Mouse (Mus musculus) midbrain, embryonic 13.5 days (tissue): ENCODE results near the gene Olfr1055. TPM values are rescaled to one million over a fixed set of nuclear protein-coding genes. Genes with fewer than 3 reads are reported as not detected.
"Not testable (repeated sequence)": the region's sequence is repeated elsewhere in the genome, so short reads cannot be mapped to it uniquely, and the experiment has no call there.

Source experiments
- ATAC-seq: fragments of 200-750 bp; cut with Nextera tagmentation; 2 replicates; pipeline ENCODE4 v1.8.0; 2017; ENCODE audit warnings: mild to moderate bottlenecking, moderate TSS enrichment, moderate library complexity
- H3K27ac ChIP-seq: fragments of 300-500 bp; sonication (generic); 2 replicates; pipeline ENCODE4 v1.5.1; 2015; ENCODE audit warnings: inconsistent platforms, mild to moderate bottlenecking, moderate library complexity
- H3K27me3 ChIP-seq: fragments of 300-500 bp; sonication (generic); 2 replicates; pipeline ENCODE4 v1.6.1; 2015; ENCODE audit warnings: mild to moderate bottlenecking, inconsistent platforms
- H3K36me3 ChIP-seq: fragments of 300-500 bp; sonication (generic); 2 replicates; pipeline ENCODE4 v1.6.1; 2015; ENCODE audit warnings: mild to moderate bottlenecking, inconsistent platforms
- H3K4me1 ChIP-seq: fragments of 300-500 bp; sonication (generic); replicated peaks from 2 replicates; pipeline ENCODE4 v1.6.1; 2015; ENCODE audit warnings: inconsistent platforms
- H3K4me2 ChIP-seq: fragments of 300-500 bp; sonication (generic); replicated peaks from 2 replicates; pipeline ENCODE4 v1.6.1; 2015; ENCODE audit warnings: moderate library complexity, mild to moderate bottlenecking, inconsistent platforms
- H3K4me3 ChIP-seq: fragments of 300-500 bp; sonication (generic); replicated peaks from 2 replicates; pipeline ENCODE4 v1.5.1; 2015; ENCODE audit warnings: mild to moderate bottlenecking, inconsistent platforms
- H3K9ac ChIP-seq: fragments of 300-500 bp; sonication (generic); replicated peaks from 2 replicates; pipeline ENCODE4 v1.6.1; 2015; ENCODE audit warnings: mild to moderate bottlenecking, inconsistent platforms
- H3K9me3 ChIP-seq: fragments of 300-500 bp; sonication (generic); 2 replicates; pipeline ENCODE4 v1.6.1; 2016; ENCODE audit warnings: mild to moderate bottlenecking, inconsistent platforms
- WGBS: fragments of 180-500 bp; shearing (Covaris S2); methylation state at CpG from one replicate; pipeline ENCODE4 v1.1.7; 2015; 5-methylcytosine and 5-hydroxymethylcytosine counted together
- polyA plus RNA-seq: library from polyadenylated mRNA; unstranded; fragments of >200 nt; fragmentation: Nextera tagmentation; extraction: Ambion mirVana; gene quantifications from 2 replicates; pipeline ENCODE4 v1.2.1, GENCODE M21; 2015

The Olfr1055 gene
- polyA plus RNA-seq = not detected in 2 replicates

DNA sequence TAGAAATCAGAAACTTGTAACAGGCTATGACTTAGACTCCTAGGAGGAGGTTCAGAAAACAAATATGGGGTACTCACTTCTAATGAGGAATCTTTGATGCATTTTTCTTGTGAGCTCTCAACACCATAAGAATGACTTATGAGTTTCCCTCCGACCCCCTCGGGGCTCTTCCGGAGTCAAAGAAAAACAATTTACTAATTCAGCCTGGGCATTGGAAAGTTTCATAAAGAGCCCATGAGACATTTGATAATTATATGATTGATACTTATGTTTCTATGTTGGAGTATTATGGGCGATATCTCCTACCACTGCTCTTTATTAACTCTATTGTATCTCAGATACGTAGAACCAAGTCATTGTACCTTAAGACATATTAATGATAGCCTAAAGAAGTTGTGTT, at the start of gene Olfr1055:
Gene Olfr1055 (minus strand): TSS at position 101 of the 400 bp plus-strand sequence.
- H3K4me2 ChIP-seq = no peak within 1 kb of the TSS
- WGBS = 94% methylated on average over 5 of the region's 5 CpGs
- no peaks in the 10 kb centered on the region for H3K27me3 ChIP-seq
- no peak within 1 kb of the TSS for H3K27ac ChIP-seq
- no peaks in the 10 kb centered on the region for H3K4me1 ChIP-seq
- no peak for ATAC-seq
- H3K36me3 ChIP-seq = no peaks in the 10 kb centered on the region
- no peak within 1 kb of the TSS for H3K9ac ChIP-seq
- H3K9me3 ChIP-seq = 0 out of 2 replicates have a peak, but pooled peaks cover 2% of the 10 kb centered on the region
- no peak within 1 kb of the TSS for H3K4me3 ChIP-seq

DNA sequence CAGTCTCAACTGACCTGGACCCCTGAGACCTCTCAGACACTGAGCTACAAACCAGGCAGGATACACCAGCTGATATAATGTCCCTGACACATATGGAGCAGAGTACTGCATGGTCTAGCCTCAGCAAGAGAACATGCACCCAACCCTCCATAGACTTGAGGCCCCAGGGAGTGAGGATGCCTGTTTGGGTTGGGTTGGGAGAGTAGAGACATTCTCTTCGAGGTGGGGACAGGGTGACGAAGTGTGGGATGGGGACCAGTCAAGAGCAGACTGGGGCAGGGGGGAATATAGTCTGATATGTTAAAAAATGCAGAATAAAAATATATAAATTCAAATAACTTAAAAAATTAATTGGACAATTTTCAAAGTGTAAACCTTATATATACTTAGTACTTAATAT, 45.0 kb upstream of the Olfr1055 start:
- H3K27me3 ChIP-seq = no peaks in the 10 kb centered on the region
- H3K27ac ChIP-seq = no peak overlapping the region
- no peaks in the 10 kb centered on the region for H3K4me1 ChIP-seq
- H3K4me2 ChIP-seq = no peak overlapping the region
- H3K9me3 ChIP-seq = no peaks in the 10 kb centered on the region
- ATAC-seq = no peak
- H3K36me3 ChIP-seq = no peaks in the 10 kb centered on the region
- H3K9ac ChIP-seq = no peak overlapping the region
- 89% methylated on average over 2 of the region's 2 CpGs for WGBS
- no peak overlapping the region for H3K4me3 ChIP-seq

DNA sequence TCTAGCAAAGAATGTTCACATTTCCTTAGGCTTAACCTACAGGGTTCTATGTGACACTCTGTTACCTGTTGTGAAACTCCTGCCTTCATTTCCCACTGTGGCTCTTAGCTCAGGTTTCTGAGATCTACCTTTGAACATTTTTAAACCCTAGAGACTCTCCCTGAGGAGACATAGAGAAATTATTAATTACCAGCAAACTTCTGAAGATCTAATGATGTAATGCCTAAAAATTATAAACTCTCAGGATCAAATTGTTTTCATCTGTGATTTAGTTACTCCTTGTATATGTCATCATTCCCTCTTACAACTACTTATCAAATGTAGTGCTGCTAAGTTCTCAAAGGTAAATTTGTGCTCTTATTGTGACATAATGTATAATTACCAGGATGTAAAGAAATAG, 38.4 kb upstream of the Olfr1055 start, which contains the start of gene Olfr1058:
Gene Olfr1058 (minus strand): TSS at position 101 of the 400 bp plus-strand sequence.
- not testable (repeated sequence) for H3K27ac ChIP-seq, H3K4me3 ChIP-seq, H3K27me3 ChIP-seq, H3K4me1 ChIP-seq, H3K4me2 ChIP-seq, H3K9ac ChIP-seq, ATAC-seq, H3K36me3 ChIP-seq, H3K9me3 ChIP-seq

DNA sequence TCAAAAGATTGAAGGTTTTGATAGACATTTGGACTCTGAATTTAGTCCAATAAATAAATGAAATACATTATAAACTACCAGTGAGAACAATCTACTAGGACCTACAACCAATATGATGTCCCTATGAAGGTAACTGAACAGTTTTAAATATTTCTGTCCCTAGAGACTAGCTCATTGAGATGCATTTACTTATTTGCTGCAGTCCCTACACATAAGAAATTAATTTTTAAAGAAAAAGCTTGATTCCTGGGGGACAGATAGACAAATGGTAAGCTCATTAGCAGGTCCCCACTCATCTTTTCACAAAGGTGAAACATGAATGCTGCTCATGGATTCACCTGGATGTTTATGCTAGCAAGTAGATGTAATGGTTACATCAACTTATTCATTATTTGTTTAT, 28.2 kb upstream of the Olfr1055 start, which contains the start of gene Olfr1057:
Gene Olfr1057 (minus strand): TSS at position 101 of the 400 bp plus-strand sequence.
- Histone ChIP-seq H3K4me3 (no peak within 1 kb of the TSS), H3K4me2 (no peak within 1 kb of the TSS), H3K36me3 (no peaks in the 10 kb centered on the region), H3K27ac (no peak within 1 kb of the TSS), H3K27me3 (no peaks in the 10 kb centered on the region), H3K4me1 (no peaks in the 10 kb centered on the region), H3K9ac (no peak within 1 kb of the TSS), H3K9me3 (no peaks in the 10 kb centered on the region)
- ATAC-seq = no peak

DNA sequence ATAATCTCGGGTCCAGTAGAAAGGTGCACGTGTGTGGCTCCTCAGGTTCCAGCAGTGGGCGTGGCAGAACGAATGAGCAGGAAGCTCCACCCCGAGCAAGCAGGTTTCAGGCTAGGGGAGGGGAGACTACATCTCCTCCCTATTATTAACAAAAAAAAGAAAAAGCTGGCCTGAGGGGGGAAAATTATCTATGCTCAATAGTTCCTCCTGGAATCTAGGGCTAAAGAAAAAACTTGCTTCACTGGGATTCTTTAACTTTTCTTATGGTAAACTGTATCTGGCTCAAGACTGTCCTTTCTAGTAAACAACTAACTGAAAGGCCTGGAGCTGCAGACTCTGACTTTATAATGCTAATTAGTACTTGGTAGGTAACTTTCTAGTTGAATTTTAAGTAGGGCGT, 16.3 kb upstream of the Olfr1055 start:
- not testable (repeated sequence) for H3K36me3 ChIP-seq, ATAC-seq, H3K27ac ChIP-seq, H3K4me1 ChIP-seq, H3K9ac ChIP-seq, H3K4me2 ChIP-seq, H3K9me3 ChIP-seq, H3K4me3 ChIP-seq, H3K27me3 ChIP-seq
- 100% methylated on average over 1 of the region's 6 CpGs for WGBS

DNA sequence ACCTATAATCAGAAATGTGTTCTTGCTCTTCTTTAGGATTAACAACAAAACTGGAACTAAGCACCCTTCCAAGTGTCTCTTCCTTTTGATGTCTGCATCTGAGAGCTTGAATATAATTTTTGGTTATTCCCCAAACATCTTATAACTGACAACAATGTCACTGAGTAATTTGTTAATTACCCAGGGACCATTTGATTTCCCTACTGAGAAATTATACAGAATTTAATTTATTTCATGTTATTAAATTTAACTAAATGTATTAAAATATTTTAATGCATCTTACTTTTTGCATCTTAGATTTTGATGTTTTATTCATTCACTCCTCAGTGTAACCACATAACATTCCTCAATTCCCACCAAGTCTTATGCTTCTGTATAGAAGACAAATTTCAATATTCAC, 12.3 kb upstream of the Olfr1055 start, which contains the start of gene Olfr1056:
Gene Olfr1056 (minus strand): TSS at position 101 of the 400 bp plus-strand sequence.
- Histone ChIP-seq H3K4me1 (no peaks in the 10 kb centered on the region), H3K9ac (no peak within 1 kb of the TSS), H3K27me3 (no peaks in the 10 kb centered on the region), H3K4me2 (no peak within 1 kb of the TSS), H3K36me3 (no peaks in the 10 kb centered on the region), H3K27ac (no peak within 1 kb of the TSS), H3K9me3 (no peaks in the 10 kb centered on the region), H3K4me3 (no peak within 1 kb of the TSS)
- no peak for ATAC-seq

DNA sequence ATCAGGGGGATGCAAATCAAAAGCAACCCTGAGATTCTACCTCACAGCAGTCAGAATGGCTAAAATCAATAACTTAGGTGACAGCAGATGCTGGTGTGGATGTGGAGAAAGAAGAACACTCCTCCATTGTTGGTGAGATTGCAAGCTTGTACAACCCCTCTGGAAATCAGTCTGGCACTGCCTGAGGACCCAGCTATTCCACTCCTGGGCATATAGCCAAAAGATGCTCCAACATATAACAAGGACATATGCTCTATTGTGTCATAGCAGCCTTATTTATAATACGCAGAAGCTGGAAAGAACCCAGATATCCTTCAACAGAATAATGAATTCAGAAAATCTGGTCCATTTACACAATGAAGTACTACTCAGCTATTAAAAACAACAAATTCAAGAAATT, 1.7 kb upstream of the Olfr1055 start:
- H3K27me3 ChIP-seq, ATAC-seq, H3K36me3 ChIP-seq, H3K9me3 ChIP-seq, H3K9ac ChIP-seq, H3K4me1 ChIP-seq, H3K27ac ChIP-seq, H3K4me3 ChIP-seq, H3K4me2 ChIP-seq: not testable (repeated sequence)
- 90% methylated on average over 1 of the region's 1 CpGs for WGBS

DNA sequence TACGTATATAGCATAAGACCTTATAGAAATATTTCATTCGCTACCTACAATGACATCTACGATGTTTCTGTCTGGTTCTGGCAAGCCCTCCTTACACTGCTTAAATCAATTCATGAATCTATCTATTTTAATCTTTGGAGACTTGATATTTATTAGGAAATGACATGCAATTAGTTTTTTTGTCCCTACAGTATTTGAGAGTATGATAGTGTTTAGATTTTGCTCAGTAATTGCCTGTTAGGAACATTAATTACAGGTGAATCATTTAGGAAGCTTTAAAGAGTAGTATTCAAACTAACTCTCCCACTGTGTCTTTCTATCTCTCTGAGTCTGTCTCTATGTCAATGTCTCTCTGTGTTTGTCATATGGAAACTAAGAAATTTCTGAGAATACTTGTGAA, 14.8 kb downstream of the Olfr1055 start, which contains the start of gene Olfr1054:
Gene Olfr1054 (minus strand): TSS at position 101 of the 400 bp plus-strand sequence.
- Histone ChIP-seq H3K9me3 (no peaks in the 10 kb centered on the region), H3K4me2 (no peak within 1 kb of the TSS), H3K4me3 (no peak within 1 kb of the TSS), H3K27me3 (no peaks in the 10 kb centered on the region), H3K9ac (no peak within 1 kb of the TSS), H3K27ac (no peak within 1 kb of the TSS), H3K4me1 (no peaks in the 10 kb centered on the region), H3K36me3 (no peaks in the 10 kb centered on the region)
- no peak for ATAC-seq
- 86% methylated on average over 3 of the region's 3 CpGs for WGBS

DNA sequence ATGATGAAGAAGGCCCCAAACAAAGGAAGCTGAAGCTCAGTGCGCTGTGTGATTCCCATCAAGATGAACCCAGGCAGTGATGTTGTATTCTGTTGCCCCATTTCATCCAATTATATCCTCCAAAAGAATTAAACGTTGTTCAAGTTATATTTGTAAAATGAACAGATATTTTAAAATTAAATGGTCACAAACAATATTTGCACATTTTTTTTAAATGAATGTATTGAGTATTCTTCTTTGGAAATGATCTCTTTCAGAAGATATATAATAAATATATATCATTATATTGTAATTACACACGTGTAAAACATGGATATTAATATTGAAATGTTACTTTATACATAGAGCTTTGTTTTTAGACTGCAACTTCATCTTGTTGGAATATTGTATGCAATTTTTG, 34.9 kb downstream of the Olfr1055 start, which contains the start of gene Olfr1053:
Gene Olfr1053 (minus strand): TSS at position 101 of the 400 bp plus-strand sequence.
- Histone ChIP-seq H3K27ac (no peak within 1 kb of the TSS), H3K9me3 (no peaks in the 10 kb centered on the region), H3K36me3 (no peaks in the 10 kb centered on the region), H3K27me3 (no peaks in the 10 kb centered on the region), H3K4me1 (no peaks in the 10 kb centered on the region), H3K4me3 (no peak within 1 kb of the TSS), H3K4me2 (no peak within 1 kb of the TSS), H3K9ac (no peak within 1 kb of the TSS)
- ATAC-seq = no peak
- WGBS = 65% methylated on average over 3 of the region's 3 CpGs

Other genes with a start within 250 kb of the Olfr1055 start
- gene Olfr1039, start 214.4 kb downstream of the Olfr1055 start, polyA plus RNA-seq = not detected in 2 replicates
- gene Olfr1040, start 203.6 kb downstream of the Olfr1055 start, polyA plus RNA-seq = not detected in 2 replicates
- not detected in 2 replicates for gene Olfr1042, start 188.4 kb downstream of the Olfr1055 start, polyA plus RNA-seq
- not detected in 2 replicates for gene Olfr1043, start 182.8 kb downstream of the Olfr1055 start, polyA plus RNA-seq
- gene Olfr1044, start 172.5 kb downstream of the Olfr1055 start, polyA plus RNA-seq = not detected in 2 replicates
- not detected in 2 replicates for gene Olfr52, start 164.6 kb downstream of the Olfr1055 start, polyA plus RNA-seq
- not detected in 2 replicates for gene Olfr1045, start 147.3 kb downstream of the Olfr1055 start, polyA plus RNA-seq
- gene Olfr1046, start 131.0 kb downstream of the Olfr1055 start, polyA plus RNA-seq = not detected in 2 replicates
- gene Olfr1047, start 118.9 kb downstream of the Olfr1055 start, polyA plus RNA-seq = not detected in 2 replicates
- gene Olfr1048, start 110.0 kb downstream of the Olfr1055 start, polyA plus RNA-seq = not detected in 2 replicates
- gene Olfr1049, start 92.0 kb downstream of the Olfr1055 start, polyA plus RNA-seq = not detected in 2 replicates
- gene Olfr1051, start 71.2 kb downstream of the Olfr1055 start, polyA plus RNA-seq = not detected in 2 replicates
- gene Olfr1052, start 57.8 kb downstream of the Olfr1055 start, polyA plus RNA-seq = not detected in 2 replicates
- gene Olfr1053, start 35.0 kb downstream of the Olfr1055 start, polyA plus RNA-seq = not detected in 2 replicates
- not detected in 2 replicates for gene Olfr1054, start 14.9 kb downstream of the Olfr1055 start, polyA plus RNA-seq
- not detected in 2 replicates for gene Olfr1056, start 12.2 kb upstream of the Olfr1055 start, polyA plus RNA-seq
- gene Olfr1057, start 28.1 kb upstream of the Olfr1055 start, polyA plus RNA-seq = not detected in 2 replicates
- not detected in 2 replicates for gene Olfr1058, start 38.3 kb upstream of the Olfr1055 start, polyA plus RNA-seq
- not detected in 2 replicates for gene Olfr1061, start 63.8 kb upstream of the Olfr1055 start, polyA plus RNA-seq
- not detected in 2 replicates for gene Olfr1062, start 76.5 kb upstream of the Olfr1055 start, polyA plus RNA-seq
- gene Olfr1065, start 100.3 kb upstream of the Olfr1055 start, polyA plus RNA-seq = not detected in 2 replicates
- gene Olfr1066, start 106.0 kb upstream of the Olfr1055 start, polyA plus RNA-seq = not detected in 2 replicates
- not detected in 2 replicates for gene Olfr228, start 137.1 kb upstream of the Olfr1055 start, polyA plus RNA-seq
- gene Olfr1076, start 158.2 kb upstream of the Olfr1055 start, polyA plus RNA-seq = not detected in 2 replicates
- gene Olfr1079, start 192.2 kb upstream of the Olfr1055 start, polyA plus RNA-seq = not detected in 2 replicates
- not detected in 2 replicates for gene Olfr1080, start 208.0 kb upstream of the Olfr1055 start, polyA plus RNA-seq
- gene Olfr1082, start 248.7 kb upstream of the Olfr1055 start, polyA plus RNA-seq = not detected in 2 replicates